Mouse (Mus musculus) kidney, embryonic 14.5 days (tissue): ENCODE data around the gene Cux2. TPM values are rescaled to one million over a fixed set of nuclear protein-coding genes. Genes with fewer than 3 reads are reported as not detected.

Experiments
- ATAC-seq: fragments of 200-750 bp; cut with Nextera tagmentation; 2 replicates; pipeline ENCODE4 v1.8.0; 2017; ENCODE audit warnings: moderate number of reproducible peaks, mild to moderate bottlenecking, moderate TSS enrichment, moderate library complexity; ENCODE audit not compliant: low FRiP score, low TSS enrichment
- H3K27ac ChIP-seq: fragments of 300-500 bp; sonication (generic); 2 replicates; pipeline ENCODE4 v1.5.1; 2014; ENCODE audit warnings: low read depth, mild to moderate bottlenecking, low read length, moderate library complexity, mixed read lengths
- H3K27me3 ChIP-seq: fragments of 300-500 bp; sonication (generic); 2 replicates; pipeline ENCODE4 v1.6.1; 2014; ENCODE audit warnings: mild to moderate bottlenecking, low read length; ENCODE audit not compliant: control insufficient read depth, insufficient read depth
- H3K36me3 ChIP-seq: fragments of 300-500 bp; sonication (generic); 2 replicates; pipeline ENCODE4 v1.6.1; 2014; ENCODE audit warnings: low read length, mixed read lengths; ENCODE audit not compliant: control insufficient read depth, insufficient read depth
- H3K4me1 ChIP-seq: fragments of 300-500 bp; sonication (generic); 2 replicates; pipeline ENCODE4 v1.6.1; 2014; ENCODE audit warnings: low read length, mixed read lengths; ENCODE audit not compliant: control insufficient read depth, insufficient read depth
- H3K4me2 ChIP-seq: fragments of 300-500 bp; sonication (generic); replicated peaks from 2 replicates; pipeline ENCODE4 v1.6.1; 2014; ENCODE audit warnings: low read depth, mild to moderate bottlenecking, low read length
- H3K4me3 ChIP-seq: fragments of 300-500 bp; sonication (generic); 2 replicates; pipeline ENCODE4 v1.5.1; 2014; ENCODE audit warnings: mild to moderate bottlenecking, low read length
- H3K9ac ChIP-seq: fragments of 300-500 bp; sonication (generic); 2 replicates; pipeline ENCODE4 v1.6.1; 2014; ENCODE audit warnings: low read depth, mild to moderate bottlenecking, low read length, moderate library complexity
- H3K9me3 ChIP-seq: fragments of 300-500 bp; sonication (generic); 2 replicates; pipeline ENCODE4 v1.6.1; 2016; ENCODE audit warnings: low read length; ENCODE audit not compliant: control insufficient read depth
- WGBS: fragments of 180-500 bp; shearing (Covaris S2); extraction: QIAGEN DNeasy Blood & Tissue Kit; methylation state at CpG from one replicate; pipeline ENCODE4 v1.1.7; 2014; 5-methylcytosine and 5-hydroxymethylcytosine counted together
- polyA plus RNA-seq: library from polyadenylated mRNA; unstranded; fragments of >200 nt; fragmentation: Nextera tagmentation; extraction: Ambion mirVana; gene quantifications from 2 replicates; pipeline ENCODE4 v1.2.1, GENCODE M21; 2014

The Cux2 gene
- polyA plus RNA-seq, 1 experiment from 2014 or later, result 15.1 TPM

DNA sequence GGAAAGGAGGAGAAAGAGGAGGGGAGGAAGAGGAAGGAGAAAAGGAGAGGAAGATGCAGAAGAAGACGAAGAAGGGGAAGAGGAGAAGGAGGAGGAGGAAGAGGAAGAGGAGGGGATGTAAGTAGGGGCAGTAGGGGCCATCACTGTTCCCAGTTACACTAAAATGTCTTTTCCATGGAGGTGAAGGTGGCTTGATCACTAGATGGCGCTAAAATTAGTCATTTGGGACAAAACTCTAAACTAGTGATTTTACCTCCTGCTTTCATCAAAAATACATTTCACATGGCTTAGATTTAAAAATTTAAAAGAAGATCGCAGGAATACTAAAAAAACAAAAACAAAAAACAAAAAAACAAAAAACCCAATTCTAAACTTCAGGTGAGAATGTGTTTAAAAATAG, 156.3 kb downstream of the Cux2 start:
- Histone ChIP-seq H3K27ac (no peak overlapping the region), H3K9ac (no peak overlapping the region), H3K4me3 (no peak overlapping the region), H3K27me3 (no peaks in the 10 kb centered on the region), H3K4me2 (no peak overlapping the region), H3K4me1 (peaks cover 13% of the 10 kb centered on the region), H3K36me3 (no peaks in the 10 kb centered on the region), H3K9me3 (no peaks in the 10 kb centered on the region)
- no peak for ATAC-seq
- WGBS, result 42% methylated on average over 3 of the region's 3 CpGs

DNA sequence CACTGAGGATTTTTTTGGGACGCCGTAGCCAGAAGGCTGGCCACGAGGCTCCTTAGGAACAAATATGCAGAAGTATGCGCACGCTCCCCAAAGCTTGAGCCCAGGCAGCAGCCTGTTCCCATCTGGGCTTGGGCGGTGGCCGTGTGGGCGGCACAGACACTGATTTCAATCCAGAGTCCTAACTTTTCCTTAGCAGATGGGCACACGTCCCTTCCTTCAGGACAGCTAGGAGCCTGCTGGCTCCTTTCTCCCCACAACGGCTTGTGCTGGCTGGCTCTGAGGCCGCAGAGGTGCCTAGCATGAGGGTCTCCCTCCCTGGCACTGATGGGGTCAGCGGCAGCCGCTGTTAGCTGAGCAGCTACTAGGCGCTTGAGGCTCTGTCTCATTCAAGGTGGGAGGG, 157.6 kb downstream of the Cux2 start:
- H3K27ac ChIP-seq, result no peak overlapping the region
- no peak overlapping the region for H3K4me3 ChIP-seq
- no peak for ATAC-seq
- H3K9ac ChIP-seq, result no peak overlapping the region
- no peaks in the 10 kb centered on the region for H3K36me3 ChIP-seq
- 87% methylated on average over 14 of the region's 14 CpGs for WGBS
- no peak overlapping the region for H3K4me2 ChIP-seq
- H3K27me3 ChIP-seq, result no peaks in the 10 kb centered on the region
- H3K4me1 ChIP-seq, result peaks cover 13% of the 10 kb centered on the region
- peaks cover 5% of the 10 kb centered on the region; the same call in 1 of the 2 replicates for H3K9me3 ChIP-seq

GRCm38 (mm10) chr5:121890925-121891324, 159.0 kb downstream of the Cux2 start:
- peaks cover 5% of the 10 kb centered on the region; the same call in 1 of the 2 replicates for H3K9me3 ChIP-seq
- H3K4me2 ChIP-seq, result no peak overlapping the region
- H3K9ac ChIP-seq, result no peak overlapping the region
- WGBS, result 89% methylated on average over 7 of the region's 7 CpGs
- no peaks in the 10 kb centered on the region for H3K27me3 ChIP-seq
- H3K4me3 ChIP-seq, result no peak overlapping the region
- peaks cover 13% of the 10 kb centered on the region for H3K4me1 ChIP-seq
- H3K36me3 ChIP-seq, result no peaks in the 10 kb centered on the region
- ATAC-seq, result no peak
- H3K27ac ChIP-seq, result no peak overlapping the region

DNA sequence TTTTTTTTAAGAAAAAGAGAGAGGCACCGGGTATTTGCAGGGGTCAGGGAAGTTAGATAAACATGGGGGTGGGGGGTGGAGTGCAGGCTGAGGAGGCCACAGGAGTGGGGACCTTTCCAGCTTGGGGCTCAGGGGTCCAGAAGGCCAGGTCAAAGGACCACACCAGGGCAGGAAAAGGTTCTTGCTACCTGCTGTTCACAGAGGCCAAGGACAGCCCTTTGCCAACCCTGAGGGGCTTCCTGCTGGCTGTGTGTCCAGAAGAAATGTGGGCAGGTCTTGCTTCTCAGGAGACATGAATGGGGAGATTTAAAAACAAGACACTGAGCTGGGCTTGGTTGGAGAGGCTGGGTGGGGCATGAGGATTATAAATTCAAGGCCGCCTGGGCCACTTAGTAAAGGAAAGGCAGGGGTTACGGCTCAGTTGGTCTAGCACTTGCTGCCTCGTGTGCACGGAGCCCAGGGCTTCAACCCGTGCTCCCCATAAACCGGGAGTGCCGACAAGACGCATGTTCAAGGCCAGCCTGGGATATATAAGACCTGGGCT, 160.0 kb downstream of the Cux2 start:
- no peak for ATAC-seq

DNA sequence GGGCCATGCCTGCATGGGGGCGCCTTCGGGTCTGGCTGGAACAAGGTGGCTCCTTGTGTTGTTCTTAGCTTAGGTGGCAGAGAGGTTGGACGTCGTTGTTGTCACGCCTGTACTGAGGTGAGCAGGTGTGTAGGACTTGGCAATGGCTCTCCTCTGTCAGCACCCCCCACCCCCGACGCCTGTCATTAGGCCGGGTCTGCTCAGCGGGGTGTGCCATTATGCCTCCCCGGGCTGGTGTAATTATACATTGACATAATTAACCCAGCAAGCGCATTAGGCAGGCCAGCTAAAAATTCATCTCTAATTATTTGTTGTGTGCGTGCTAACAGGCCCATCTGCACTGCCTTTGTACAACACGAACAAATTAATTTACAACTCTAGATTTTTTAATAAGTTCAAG, 160.5 kb downstream of the Cux2 start:
- Histone ChIP-seq H3K27ac (no peak overlapping the region), H3K4me1 (peaks cover 5% of the 10 kb centered on the region; the same call in 1 of the 2 replicates), H3K27me3 (no peaks in the 10 kb centered on the region), H3K9ac (no peak overlapping the region), H3K36me3 (no peaks in the 10 kb centered on the region), H3K4me2 (no peak overlapping the region), H3K4me3 (no peak overlapping the region), H3K9me3 (peaks cover 5% of the 10 kb centered on the region; the same call in 1 of the 2 replicates)
- 31% methylated on average over 13 of the region's 13 CpGs for whole genome bisulfite sequencing
- no peak for ATAC-seq

More for the DNA sequence above, 160.0 kb downstream of the Cux2 start:
- WGBS, result 23% methylated on average over 9 of the region's 9 CpGs
- no peak overlapping the region for H3K9ac ChIP-seq
- peaks cover 5% of the 10 kb centered on the region; the same call in 1 of the 2 replicates for H3K4me1 ChIP-seq
- no peaks in the 10 kb centered on the region for H3K36me3 ChIP-seq
- H3K4me2 ChIP-seq, result no peak overlapping the region
- no peak overlapping the region for H3K27ac ChIP-seq
- H3K9me3 ChIP-seq, result peaks cover 5% of the 10 kb centered on the region; the same call in 1 of the 2 replicates
- H3K27me3 ChIP-seq, result no peaks in the 10 kb centered on the region
- H3K4me3 ChIP-seq, result no peak overlapping the region

GRCm38 (mm10) chr5:121883356-121883755, 166.5 kb downstream of the Cux2 start:
- Histone ChIP-seq H3K27ac (no peak overlapping the region), H3K9me3 (peaks cover 5% of the 10 kb centered on the region; the same call in 1 of the 2 replicates), H3K4me3 (no peak overlapping the region), H3K4me2 (no peak overlapping the region), H3K36me3 (no peaks in the 10 kb centered on the region), H3K9ac (no peak overlapping the region), H3K27me3 (no peaks in the 10 kb centered on the region), H3K4me1 (no peaks in the 10 kb centered on the region)
- 69% methylated on average over 8 of the region's 8 CpGs for WGBS
- ATAC-seq, result no peak

DNA sequence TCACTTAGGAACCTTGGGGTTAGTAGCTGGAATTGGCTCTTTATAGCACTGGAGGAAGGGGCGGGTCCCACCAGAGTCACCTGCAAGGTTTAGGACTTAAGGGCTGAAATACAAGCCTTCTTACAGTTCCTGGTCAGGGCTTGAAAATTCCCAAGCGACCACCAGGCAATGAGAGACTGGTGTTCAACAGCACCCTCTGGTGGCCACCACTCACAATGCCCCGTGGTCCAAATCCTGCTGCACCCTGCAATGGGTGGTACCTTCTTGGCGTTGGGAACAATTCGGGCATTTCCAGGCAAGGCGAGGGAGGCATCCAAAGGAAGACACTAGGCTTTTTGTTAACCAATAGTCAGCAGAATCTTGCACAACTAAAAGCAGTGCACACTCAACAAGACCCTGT, 170.7 kb downstream of the Cux2 start:
- no peak overlapping the region for H3K4me2 ChIP-seq
- H3K36me3 ChIP-seq, result peaks cover 13% of the 10 kb centered on the region; the same call in 1 of the 2 replicates
- H3K27ac ChIP-seq, result no peak overlapping the region
- no peak for ATAC-seq
- H3K9ac ChIP-seq, result no peak overlapping the region
- H3K4me1 ChIP-seq, result no peaks in the 10 kb centered on the region
- H3K4me3 ChIP-seq, result no peak overlapping the region
- H3K9me3 ChIP-seq, result no peaks in the 10 kb centered on the region
- WGBS, result 68% methylated on average over 6 of the region's 6 CpGs
- H3K27me3 ChIP-seq, result no peaks in the 10 kb centered on the region

DNA sequence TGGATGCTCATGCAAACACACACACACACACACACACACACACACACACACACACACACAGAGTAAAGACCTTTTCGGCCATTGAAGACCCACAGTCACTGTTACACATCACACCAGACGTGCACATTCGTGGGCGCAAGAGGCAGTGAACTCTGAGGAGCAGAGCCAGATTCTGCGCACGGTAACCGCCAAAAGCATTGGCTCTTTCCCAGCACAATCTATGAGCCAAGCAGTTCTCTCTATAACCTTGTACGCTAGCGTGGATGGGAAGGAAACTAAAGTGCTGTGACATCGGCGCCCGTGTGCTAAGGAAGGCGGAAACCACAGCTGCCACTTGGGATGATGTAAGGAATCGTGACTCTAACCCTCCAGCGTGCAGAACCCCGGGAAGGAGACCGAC, 171.2 kb downstream of the Cux2 start:
- ATAC-seq, result no peak
- Histone ChIP-seq H3K9me3 (no peaks in the 10 kb centered on the region), H3K27ac (no peak overlapping the region), H3K4me3 (no peak overlapping the region), H3K4me2 (no peak overlapping the region), H3K36me3 (peaks cover 16% of the 10 kb centered on the region; the same call in 1 of the 2 replicates), H3K4me1 (no peaks in the 10 kb centered on the region), H3K27me3 (no peaks in the 10 kb centered on the region), H3K9ac (no peak overlapping the region)
- 91% methylated on average over 17 of the region's 17 CpGs for WGBS

DNA sequence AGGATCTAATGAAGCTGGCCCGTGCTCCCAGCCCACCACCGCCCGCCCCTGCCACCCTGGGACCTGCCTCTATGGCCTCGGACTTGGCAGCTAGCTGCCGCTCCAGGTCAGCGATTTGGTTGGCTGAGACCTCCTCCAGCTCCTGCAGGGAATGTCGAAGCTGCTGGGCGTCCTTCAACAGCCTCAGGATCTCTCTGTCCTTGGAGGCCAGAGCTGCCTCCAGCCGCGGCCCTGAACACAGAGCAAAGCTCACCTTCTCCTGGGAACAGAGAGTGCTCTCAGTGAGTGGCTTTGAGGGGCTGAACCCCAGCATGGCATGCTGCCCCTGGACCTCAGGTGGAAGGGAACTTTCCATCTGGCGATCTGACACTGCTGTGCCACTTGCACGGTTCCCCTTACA, 173.0 kb downstream of the Cux2 start:
- H3K27ac ChIP-seq, result no peak overlapping the region
- no peaks in the 10 kb centered on the region for H3K9me3 ChIP-seq
- H3K9ac ChIP-seq, result no peak overlapping the region
- no peak for ATAC-seq
- H3K4me1 ChIP-seq, result no peaks in the 10 kb centered on the region
- peaks cover 17% of the 10 kb centered on the region; the same call in 1 of the 2 replicates for H3K36me3 ChIP-seq
- WGBS, result 84% methylated on average over 12 of the region's 12 CpGs
- no peak overlapping the region for H3K4me2 ChIP-seq
- H3K4me3 ChIP-seq, result no peak overlapping the region
- no peaks in the 10 kb centered on the region for H3K27me3 ChIP-seq
